Mouse (Mus musculus): ENCODE results near the gene Casp6. TPM values are rescaled to one million over a fixed set of nuclear protein-coding genes. Genes with fewer than 3 reads are reported as not detected.

Gene Casp6
- total RNA-seq, 1 experiment from 2014 or later, result 15.9 TPM

- no peak for ATAC-seq (ENCODE audit: extremely low read depth, insufficient number of reproducible peaks, low FRiP score, poor library complexity, severe bottlenecking)
Measured at GRCm38 (mm10) chr3:129913241-129913640, 12.0 kb downstream of the Casp6 start.

DNA sequence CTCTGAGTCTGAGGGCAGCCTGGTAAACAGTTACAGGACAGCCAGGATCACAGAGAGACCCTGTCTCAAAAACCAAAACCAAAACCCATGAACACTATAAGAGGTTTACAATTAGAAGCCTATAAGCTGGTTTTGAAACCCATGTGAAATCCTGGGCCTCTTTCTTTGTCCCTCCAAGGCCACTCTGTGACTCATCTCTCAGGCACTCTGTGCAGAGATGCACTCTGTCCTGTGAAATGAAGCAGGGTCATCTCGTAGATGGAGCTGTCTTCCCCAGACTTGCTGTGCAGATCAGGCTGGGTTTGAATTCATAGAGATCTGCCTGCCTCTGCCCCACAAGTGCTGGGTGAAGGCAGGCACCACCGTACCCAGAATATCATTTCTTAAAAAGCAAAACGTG is 16.2 kb downstream of the Casp6 start:
- no peak for ATAC-seq (ENCODE audit: extremely low read depth, insufficient number of reproducible peaks, low FRiP score, poor library complexity, severe bottlenecking)

GRCm38 (mm10) chr3:129918434-129918833 is 17.2 kb downstream of the Casp6 start:
- ATAC-seq (ENCODE audit: extremely low read depth, insufficient number of reproducible peaks, low FRiP score, poor library complexity, severe bottlenecking), result no peak

GRCm38 (mm10) chr3:129923581-129923980 is 22.4 kb downstream of the Casp6 start:
- no peak for ATAC-seq (ENCODE audit: extremely low read depth, insufficient number of reproducible peaks, low FRiP score, poor library complexity, severe bottlenecking)

DNA sequence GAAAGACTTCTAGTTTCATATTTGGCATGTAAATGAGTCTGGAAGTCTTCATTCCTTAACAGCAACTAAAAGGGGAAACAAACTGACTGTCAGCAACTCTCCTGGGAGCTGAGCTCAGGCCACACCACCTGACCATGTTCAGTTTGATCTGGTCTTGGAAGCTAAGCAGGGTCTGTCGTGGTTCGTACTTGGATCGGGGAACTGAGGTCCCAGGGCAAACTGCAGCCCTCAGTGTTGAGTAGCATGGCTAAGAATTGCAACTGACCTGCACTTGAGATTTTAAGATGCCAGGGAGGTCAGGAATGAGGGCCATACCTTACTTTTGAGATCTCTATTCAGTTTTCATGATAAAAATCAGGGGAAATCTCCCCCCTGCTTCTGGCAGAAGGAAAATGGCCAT is 24.6 kb downstream of the Casp6 start:
- no peak for ATAC-seq (ENCODE audit: extremely low read depth, insufficient number of reproducible peaks, low FRiP score, poor library complexity, severe bottlenecking)

DNA sequence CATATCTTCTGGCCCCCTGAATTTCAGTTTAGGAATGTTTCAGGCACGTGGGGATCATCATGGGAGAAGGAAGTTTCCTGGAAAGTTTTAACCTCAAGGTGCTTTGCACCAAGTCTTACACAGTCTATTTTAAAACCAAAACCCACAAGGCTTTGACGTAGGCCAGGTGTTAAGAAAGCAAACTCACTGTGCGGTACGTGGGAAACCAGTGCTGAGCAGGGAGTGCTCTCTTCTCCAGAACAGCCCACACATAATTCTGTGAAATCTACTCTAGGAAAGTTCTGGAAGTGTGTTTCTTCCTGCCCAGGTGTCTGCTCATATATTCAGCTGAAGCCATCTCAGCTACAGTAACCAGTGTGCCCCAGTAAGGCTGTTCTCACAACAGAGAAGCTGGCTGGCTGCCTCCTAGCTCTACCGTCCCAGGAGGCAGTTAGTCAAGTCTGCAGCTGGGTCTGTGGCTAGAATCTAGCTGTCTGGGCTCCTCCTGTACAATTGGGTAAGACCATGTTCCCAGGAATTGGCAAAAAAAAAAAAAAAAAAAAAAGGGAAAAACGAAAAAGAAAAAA is 29.1 kb downstream of the Casp6 start:
- ATAC-seq (ENCODE audit: extremely low read depth, insufficient number of reproducible peaks, low FRiP score, poor library complexity, severe bottlenecking), result no peak

DNA sequence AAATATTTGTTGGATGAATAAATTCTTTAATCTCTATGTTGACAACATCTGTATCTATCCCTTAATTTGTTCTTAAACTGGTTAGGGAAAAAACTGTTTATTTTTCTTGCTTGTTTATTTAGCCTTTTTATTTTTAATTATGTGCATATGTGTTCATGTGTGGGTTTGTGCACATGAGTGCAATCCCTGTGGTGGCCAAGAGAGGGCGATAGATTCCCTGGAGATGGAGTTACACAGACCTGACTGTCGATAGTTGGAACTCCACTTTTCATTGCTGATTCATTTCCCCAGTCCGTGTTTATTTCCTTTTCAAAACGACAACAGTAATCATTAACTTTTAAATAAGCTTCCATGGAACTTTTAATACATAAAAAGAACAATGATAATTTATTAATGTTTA is 31.2 kb downstream of the Casp6 start:
- ATAC-seq (ENCODE audit: extremely low read depth, insufficient number of reproducible peaks, low FRiP score, poor library complexity, severe bottlenecking), result no peak

DNA sequence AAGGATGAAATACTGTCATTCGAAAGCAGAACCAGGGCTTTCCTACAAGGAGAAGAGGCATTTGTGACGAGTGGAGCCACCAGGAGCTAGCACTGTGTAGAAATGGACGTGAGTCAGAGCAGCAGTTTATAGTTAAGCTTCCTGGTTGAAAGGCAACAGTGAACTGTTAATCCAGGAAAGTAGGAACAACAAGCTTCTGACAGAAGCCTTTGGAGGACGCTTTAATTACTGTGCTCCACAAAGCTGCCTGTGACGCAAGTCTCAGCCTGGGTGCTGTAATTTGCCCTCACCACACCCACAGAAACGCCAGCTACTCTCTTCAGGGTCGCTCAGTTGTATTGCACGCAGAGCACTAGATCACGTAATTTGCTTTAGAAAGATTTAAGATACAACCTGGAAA is 35.3 kb downstream of the Casp6 start:
- ATAC-seq (ENCODE audit: extremely low read depth, insufficient number of reproducible peaks, low FRiP score, poor library complexity, severe bottlenecking), result no peak

- ATAC-seq (ENCODE audit: extremely low read depth, insufficient number of reproducible peaks, low FRiP score, poor library complexity, severe bottlenecking), result no peak
Measured at GRCm38 (mm10) chr3:129937848-129938247, 36.6 kb downstream of the Casp6 start.

DNA sequence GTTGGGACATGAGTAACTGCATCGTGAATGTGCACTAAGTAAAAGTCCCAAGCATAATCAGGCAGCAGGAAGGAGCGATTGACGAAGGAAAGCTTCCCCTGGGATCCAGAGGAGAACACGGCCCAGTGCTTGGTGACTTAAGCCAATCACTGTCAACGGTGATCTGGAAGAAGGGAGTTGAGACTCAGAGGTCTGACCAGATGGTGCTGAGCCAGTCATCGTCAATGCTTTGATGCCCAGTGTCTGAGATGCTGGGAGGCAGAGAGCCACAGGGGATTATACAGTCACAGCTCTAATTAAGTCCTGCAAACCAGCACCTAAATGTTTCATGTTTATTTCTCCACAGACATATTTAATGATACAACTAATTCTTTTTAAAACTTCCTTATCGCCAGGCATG is 37.8 kb downstream of the Casp6 start:
- ATAC-seq (ENCODE audit: extremely low read depth, insufficient number of reproducible peaks, low FRiP score, poor library complexity, severe bottlenecking), result no peak

GRCm38 (mm10) chr3:129940780-129941179 is 39.6 kb downstream of the Casp6 start:
- ATAC-seq (ENCODE audit: extremely low read depth, insufficient number of reproducible peaks, low FRiP score, poor library complexity, severe bottlenecking), result no peak

GRCm38 (mm10) chr3:129941291-129941690 is 40.1 kb downstream of the Casp6 start:
- ATAC-seq (ENCODE audit: extremely low read depth, insufficient number of reproducible peaks, low FRiP score, poor library complexity, severe bottlenecking), result no peak

DNA sequence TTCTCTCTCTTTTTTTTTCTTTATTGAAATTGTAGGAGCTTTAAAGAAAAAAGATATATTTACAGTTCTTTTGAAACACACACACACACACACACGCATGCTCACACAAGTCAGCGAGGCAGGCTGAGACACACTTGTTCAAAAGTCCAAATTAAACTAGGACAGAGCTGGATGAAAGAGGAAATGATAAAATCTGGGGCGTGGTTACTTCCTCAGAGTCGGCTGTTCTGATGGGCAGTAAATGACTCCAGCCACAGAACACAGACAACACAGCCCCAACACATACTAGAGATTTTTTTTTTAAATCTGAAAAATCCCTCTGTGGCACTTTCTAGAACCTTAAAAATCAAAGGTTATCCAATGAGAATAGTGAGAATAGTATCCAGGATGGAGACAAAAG is 42.6 kb downstream of the Casp6 start:
- no peak for ATAC-seq (ENCODE audit: extremely low read depth, insufficient number of reproducible peaks, low FRiP score, poor library complexity, severe bottlenecking)

- no peak for ATAC-seq (ENCODE audit: extremely low read depth, insufficient number of reproducible peaks, low FRiP score, poor library complexity, severe bottlenecking)
Measured at GRCm38 (mm10) chr3:129946217-129946914, 45.1 kb downstream of the Casp6 start.

DNA sequence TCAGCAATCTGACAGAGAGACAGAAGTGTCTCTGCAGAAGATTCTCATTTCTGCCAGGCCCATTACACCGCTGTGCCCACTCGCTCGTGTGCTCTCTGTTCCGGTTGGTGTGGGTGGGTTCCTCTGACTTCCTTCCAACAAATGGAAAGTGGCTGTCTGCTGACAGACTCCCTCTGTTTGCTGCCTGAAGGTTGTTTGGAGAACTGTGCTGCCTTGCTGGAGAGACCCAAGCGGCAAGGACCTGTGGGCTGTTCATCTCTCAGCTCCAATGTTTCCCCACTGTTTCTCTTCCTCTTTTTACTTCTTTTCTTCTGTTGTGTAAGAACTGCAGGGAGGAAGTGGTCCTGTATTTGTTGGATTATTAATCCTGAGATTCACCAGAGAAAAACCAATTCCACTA is 47.1 kb downstream of the Casp6 start:
- no peak for ATAC-seq (ENCODE audit: extremely low read depth, insufficient number of reproducible peaks, low FRiP score, poor library complexity, severe bottlenecking)

GRCm38 (mm10) chr3:129949158-129949773 is 48.0 kb downstream of the Casp6 start:
- no peak for ATAC-seq (ENCODE audit: extremely low read depth, insufficient number of reproducible peaks, low FRiP score, poor library complexity, severe bottlenecking)

GRCm38 (mm10) chr3:129953296-129953695 is 52.1 kb downstream of the Casp6 start:
- no peak for ATAC-seq (ENCODE audit: extremely low read depth, insufficient number of reproducible peaks, low FRiP score, poor library complexity, severe bottlenecking)

- ATAC-seq (ENCODE audit: extremely low read depth, insufficient number of reproducible peaks, low FRiP score, poor library complexity, severe bottlenecking), result no peak
Measured at GRCm38 (mm10) chr3:129962533-129962932, 61.3 kb downstream of the Casp6 start.

Data from neutrophil, adult 5-6 weeks (primary cell).